Mouse (Mus musculus) intestine, postnatal 0 days (tissue): ENCODE results near the gene Anks4b. TPM values are rescaled to one million over a fixed set of nuclear protein-coding genes. Genes with fewer than 3 reads are reported as not detected.

Experiments
- ATAC-seq: fragments of 200-750 bp; cut with Nextera tagmentation; 2 replicates; pipeline ENCODE4 v1.8.0; 2017; ENCODE audit warnings: mild to moderate bottlenecking, moderate TSS enrichment, moderate library complexity
- H3K27ac ChIP-seq: fragments of 300-500 bp; sonication (generic); 2 replicates; pipeline ENCODE4 v1.5.1; 2014; ENCODE audit warnings: mild to moderate bottlenecking, low read depth, low read length, moderate library complexity
- H3K27me3 ChIP-seq: fragments of 300-500 bp; sonication (generic); replicated peaks from 2 replicates; pipeline ENCODE4 v1.6.1; 2014; ENCODE audit warnings: low read length, mixed read lengths; ENCODE audit not compliant: control insufficient read depth, insufficient read depth
- H3K36me3 ChIP-seq: fragments of 300-500 bp; sonication (generic); 2 replicates; pipeline ENCODE4 v1.6.1; 2014; ENCODE audit warnings: mild to moderate bottlenecking, moderate library complexity; ENCODE audit not compliant: control insufficient read depth, insufficient read depth
- H3K4me1 ChIP-seq: fragments of 300-500 bp; sonication (generic); replicated peaks from 2 replicates; pipeline ENCODE4 v1.6.1; 2014; ENCODE audit warnings: antibody characterized with exemption, low read length, mixed read lengths; ENCODE audit not compliant: control insufficient read depth, insufficient read depth
- H3K4me2 ChIP-seq: fragments of 300-500 bp; sonication (generic); replicated peaks from 2 replicates; pipeline ENCODE4 v1.6.1; 2014; ENCODE audit warnings: low read depth, mild to moderate bottlenecking, moderate library complexity
- H3K4me3 ChIP-seq: fragments of 300-500 bp; sonication (generic); 2 replicates; pipeline ENCODE4 v1.5.1; 2014; ENCODE audit warnings: low read depth, low read length
- H3K9ac ChIP-seq: fragments of 300-500 bp; sonication (generic); 2 replicates; pipeline ENCODE4 v1.6.1; 2014; ENCODE audit warnings: mild to moderate bottlenecking, low read depth, low read length
- H3K9me3 ChIP-seq: fragments of 300-500 bp; sonication (generic); 2 replicates; pipeline ENCODE4 v1.6.1; 2016; ENCODE audit warnings: mixed run types; ENCODE audit not compliant: control insufficient read depth
- CTCF ChIP-seq: sonication (generic); IDR thresholded peaks from 2 replicates; pipeline ENCODE4 v1.5.1; 2016; ENCODE audit warnings: low read depth, mild to moderate bottlenecking, control low read depth, antibody characterized with exemption, moderate library complexity
- polyA plus RNA-seq: library from polyadenylated mRNA; unstranded; fragments of >200 nt; fragmentation: Nextera tagmentation; extraction: Ambion mirVana; gene quantifications from 2 replicates; pipeline ENCODE4 v1.2.1, GENCODE M21; 2015

Gene Anks4b
- polyA plus RNA-seq, 1 experiment from 2014 or later, result 23.0 TPM

GRCm38 (mm10) chr7:120228541-120228940 is 54.9 kb downstream of the Anks4b start:
- Histone ChIP-seq H3K27ac (no peak overlapping the region), H3K36me3 (no peaks in the 10 kb centered on the region), H3K4me3 (no peak overlapping the region), H3K27me3 (peaks cover 10% of the 10 kb centered on the region), H3K9me3 (no peaks in the 10 kb centered on the region), H3K4me1 (no peaks in the 10 kb centered on the region), H3K9ac (no peak overlapping the region), H3K4me2 (no peak overlapping the region)
- no peak for TF ChIP-seq CTCF
- no peak for ATAC-seq

Other genes with a start within 250 kb of the Anks4b start
- not detected in 2 replicates for gene Dnah3, start 78.6 kb upstream of the Anks4b start, polyA plus RNA-seq
- gene Tmem159, start 71.5 kb upstream of the Anks4b start, polyA plus RNA-seq, result 21.6 and 22.9 TPM in 2 replicates
- 0.18 and 0.31 TPM in 2 replicates for gene Zp2, start 28.6 kb upstream of the Anks4b start, polyA plus RNA-seq
- 1.9 TPM in 2 replicates for gene Crym, start 28.3 kb downstream of the Anks4b start, polyA plus RNA-seq
- gene Abca14, start 30.1 kb downstream of the Anks4b start, polyA plus RNA-seq, result 0.60 and 0.83 TPM in 2 replicates
- not detected in 2 replicates for gene Abca15, start 154.8 kb downstream of the Anks4b start, polyA plus RNA-seq
- not detected in 2 replicates for gene Abca16, start 235.8 kb downstream of the Anks4b start, polyA plus RNA-seq